Mouse (Mus musculus) G1E-ER4 (cell line): Measurements from ENCODE around the gene Zdhhc25. TPM values are rescaled to one million over a fixed set of nuclear protein-coding genes. Genes with fewer than 3 reads are reported as not detected.

Experiments used
- GATA1 ChIP-seq: IDR thresholded peaks from one replicate; pipeline ENCODE4 v1.8.0; 2012; ENCODE audit warnings: low read length, inconsistent platforms
- polyA plus RNA-seq: library from polyadenylated mRNA; stranded (reverse); fragments of >175 nt; gene quantifications from 2 replicates; pipeline ENCODE4 v1.2.3, GENCODE M21; 2012

Zdhhc25 gene
- polyA plus RNA-seq, 1 experiment, result not detected

DNA sequence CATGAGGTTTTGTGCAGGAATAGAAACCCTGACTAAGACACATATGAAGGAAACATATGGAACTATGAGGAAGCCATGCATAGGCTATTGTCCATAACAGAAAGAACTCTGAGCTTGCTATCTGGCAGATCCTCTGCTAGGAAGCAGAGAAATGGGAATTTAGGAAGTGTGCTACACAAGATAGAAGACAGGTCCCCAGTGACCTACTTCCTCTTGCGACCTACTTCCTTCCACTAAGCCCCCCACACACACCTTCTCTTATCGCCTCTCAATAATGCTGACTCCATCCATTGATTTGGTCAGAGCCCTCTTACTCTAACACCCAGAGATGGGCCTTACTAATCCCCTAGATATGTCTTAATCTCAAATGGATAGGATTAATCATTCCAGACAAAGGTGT is 19.9 kb downstream of the Zdhhc25 start:
- TF ChIP-seq GATA1, result no peak

GRCm38 (mm10) chr15:88623891-88624290 is 23.8 kb downstream of the Zdhhc25 start:
- no peak for TF ChIP-seq GATA1

- TF ChIP-seq GATA1, result no peak
Measured at GRCm38 (mm10) chr15:88624874-88625277, 24.8 kb downstream of the Zdhhc25 start.

DNA sequence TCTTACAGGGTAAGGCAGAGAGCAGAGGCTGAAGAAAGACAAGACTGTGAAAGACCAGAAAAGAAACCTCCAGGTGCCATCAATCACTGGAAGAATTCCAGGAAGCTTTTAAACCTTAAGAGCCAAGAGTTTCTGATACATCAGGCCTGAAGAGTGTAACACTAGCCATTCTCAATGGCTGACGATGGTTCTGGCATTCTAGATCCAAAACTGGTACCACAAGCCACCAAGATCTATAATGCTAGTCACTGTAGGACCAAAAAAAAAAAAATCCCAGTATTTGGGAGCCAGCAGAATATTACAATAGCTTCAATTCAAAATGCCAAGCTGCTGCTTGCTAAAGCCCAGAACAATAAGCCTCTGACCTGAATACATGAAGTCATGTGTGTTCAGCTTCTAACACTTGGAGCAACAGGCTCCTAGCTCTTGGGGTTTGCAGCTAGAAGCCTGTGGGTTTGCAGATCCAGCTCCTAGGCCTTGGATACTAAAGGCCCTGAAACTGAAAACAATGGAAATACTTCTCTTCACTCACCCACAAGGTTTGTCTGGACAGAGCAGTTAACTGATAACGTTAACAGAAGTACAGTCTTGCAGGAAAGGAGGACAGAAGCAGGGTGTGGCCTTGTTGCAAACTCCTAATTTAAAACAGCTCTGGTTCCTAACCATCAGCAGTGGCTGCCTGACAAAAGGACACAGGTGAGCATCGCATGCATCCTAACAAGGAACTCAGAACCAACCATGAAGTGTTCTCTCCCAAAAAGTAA is 25.4 kb downstream of the Zdhhc25 start:
- TF ChIP-seq GATA1, result no peak

DNA sequence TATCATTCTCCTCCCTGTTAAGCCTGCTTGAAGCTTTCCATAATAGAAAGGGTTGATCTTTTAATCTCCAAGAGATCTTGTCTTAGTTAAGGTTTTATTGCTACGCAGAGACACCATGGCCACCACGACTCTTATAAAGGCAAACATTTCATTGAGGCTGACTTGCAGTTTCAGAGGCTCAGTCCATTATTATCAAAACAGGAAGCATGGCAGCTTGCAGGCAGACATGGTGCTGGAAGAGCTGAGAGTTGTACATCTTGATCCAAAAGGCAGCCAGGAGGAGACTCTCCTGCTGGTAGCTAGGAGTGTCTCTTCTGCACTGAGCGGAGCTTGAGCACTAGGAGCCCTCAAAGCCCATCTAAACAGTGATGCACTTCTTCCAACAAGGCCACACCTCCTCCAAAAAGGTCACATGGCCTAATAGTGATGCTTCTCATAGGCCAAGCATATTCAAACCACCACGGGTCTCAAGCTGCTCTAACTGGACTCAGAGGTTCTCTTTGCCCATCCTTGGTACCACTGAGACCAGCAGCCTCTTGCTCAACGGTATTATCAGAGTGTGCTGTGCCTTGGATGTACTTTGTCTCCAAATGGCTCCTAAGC is 26.9 kb downstream of the Zdhhc25 start:
- no peak for TF ChIP-seq GATA1

DNA sequence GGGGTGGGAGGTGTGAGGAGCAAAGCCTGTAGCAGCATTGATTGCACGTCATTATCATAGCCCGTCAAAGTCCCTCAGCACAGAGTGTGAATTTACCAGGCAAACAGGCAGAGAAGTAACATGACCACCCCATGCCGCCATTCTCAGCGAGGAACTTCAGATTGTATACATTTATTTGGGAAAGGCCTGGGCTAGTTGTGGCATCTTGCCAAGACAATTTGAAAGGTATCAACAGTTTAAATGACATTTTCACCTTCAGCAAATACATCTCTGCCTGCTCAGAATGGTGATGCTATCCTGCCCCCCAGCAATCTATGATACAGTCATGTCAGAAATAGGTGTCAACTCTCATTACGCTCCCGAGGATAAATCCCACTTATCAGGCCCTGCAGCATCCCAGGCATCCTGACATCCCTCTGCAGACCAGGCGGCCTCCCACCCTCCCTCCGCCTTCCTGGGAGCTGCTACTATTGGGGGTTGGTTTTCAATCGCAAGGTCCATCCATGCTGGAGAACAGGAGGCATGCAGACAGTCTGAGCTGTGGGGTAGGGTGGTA is 28.8 kb downstream of the Zdhhc25 start:
- TF ChIP-seq GATA1, result no peak

- TF ChIP-seq GATA1, result no peak
Measured at GRCm38 (mm10) chr15:88635205-88635604, 35.1 kb downstream of the Zdhhc25 start.

DNA sequence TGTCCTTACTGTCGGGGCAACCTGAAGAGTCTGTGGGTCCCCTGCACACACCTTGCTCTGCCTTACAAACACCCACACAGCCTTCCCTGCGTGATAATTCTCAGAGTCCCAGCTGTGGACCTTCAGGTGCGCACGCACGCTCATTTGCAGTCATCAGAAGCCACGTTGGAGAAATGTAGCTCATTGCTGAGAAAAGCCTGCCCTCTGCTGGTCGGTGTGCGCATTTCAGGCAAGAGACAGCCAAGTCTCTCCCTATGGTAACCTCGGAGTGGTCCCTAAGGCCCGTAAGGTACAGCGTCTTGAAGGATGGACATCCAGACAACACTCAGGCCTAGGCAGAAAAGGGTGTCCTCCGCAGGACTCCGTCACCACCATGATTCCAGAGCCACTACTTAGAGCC is 50.9 kb downstream of the Zdhhc25 start:
- no peak for TF ChIP-seq GATA1

Other genes starting within 250 kb of the Zdhhc25 start
- 46.2 and 51.2 TPM in 2 replicates for gene Brd1, start 133.9 kb downstream of the Zdhhc25 start, polyA plus RNA-seq
- 9.2 and 10.9 TPM in 2 replicates for gene Zbed4, start 151.4 kb downstream of the Zdhhc25 start, polyA plus RNA-seq
- gene Alg12, start 219.0 kb downstream of the Zdhhc25 start, polyA plus RNA-seq, result 0.90 and 4.4 TPM in 2 replicates
- 15.2 and 20.0 TPM in 2 replicates for gene Creld2, start 219.3 kb downstream of the Zdhhc25 start, polyA plus RNA-seq